Mouse (Mus musculus) adrenal gland, adult 8-10 months (tissue): ENCODE results near the gene Olfr96. TPM values are rescaled to one million over a fixed set of nuclear protein-coding genes. Genes with fewer than 3 reads are reported as not detected.
"Not testable (repeated sequence)": the region's sequence is repeated elsewhere in the genome, so short reads cannot be mapped to it uniquely, and the experiment has no call there.

ENCODE experiments used
- DNase-seq: peaks from one replicate; pipeline ENCODE4 v3.0.0; 2022
- total RNA-seq, 4 experiments: library from RNA; stranded (reverse); gene quantifications; 2 replicates each; pipeline ENCODE4 v1.2.4; 2022

Gene Olfr96
- not detected for total RNA-seq

GRCm38 (mm10) chr17:37219846-37220245 lies at the start of gene Olfr96:
Gene Olfr96 (plus strand): TSS chr17:37220146.
- no peak for DNase-seq

- no peak for DNase-seq
Measured at GRCm38 (mm10) chr17:37185474-37185873, 34.5 kb upstream of the Olfr96 start.

GRCm38 (mm10) chr17:37190711-37191110 lies 29.2 kb upstream of the Olfr96 start:
- peak; percentile 10 for DNase-seq

- no peak for DNase-seq
Measured at GRCm38 (mm10) chr17:37193032-37193431, 26.9 kb upstream of the Olfr96 start.

- no peak for DNase-seq
Measured at GRCm38 (mm10) chr17:37193656-37194055, 26.3 kb upstream of the Olfr96 start, which contains the start of gene Ubd. Gene Ubd (plus strand): TSS chr17:37193892.

- DNase-seq = no peak
Measured at GRCm38 (mm10) chr17:37194782-37195181, 25.2 kb upstream of the Olfr96 start.

- DNase-seq = no peak
Measured at GRCm38 (mm10) chr17:37196845-37197724, 22.9 kb upstream of the Olfr96 start.

- DNase-seq = no peak
Measured at GRCm38 (mm10) chr17:37200894-37201293, 19.1 kb upstream of the Olfr96 start, which contains the start of gene Olfr94. Gene Olfr94 (minus strand): TSS chr17:37200994.

GRCm38 (mm10) chr17:37203206-37203916 lies 16.6 kb upstream of the Olfr96 start:
- peak; percentile 57 for DNase-seq

GRCm38 (mm10) chr17:37203917-37204236 lies 16.1 kb upstream of the Olfr96 start:
- DNase-seq = no peak

- DNase-seq = no peak
Measured at GRCm38 (mm10) chr17:37210884-37211768, 8.8 kb upstream of the Olfr96 start.

- DNase-seq = no peak
Measured at GRCm38 (mm10) chr17:37213018-37213417, 6.9 kb upstream of the Olfr96 start, which contains the start of gene Olfr95. Gene Olfr95 (minus strand): TSS chr17:37213118.

- peak; percentile 9 for DNase-seq
Measured at GRCm38 (mm10) chr17:37218486-37218885, 1.5 kb upstream of the Olfr96 start.

- DNase-seq = no peak
Measured at GRCm38 (mm10) chr17:37221879-37222278, 1.9 kb downstream of the Olfr96 start.

- not testable (repeated sequence) for DNase-seq
Measured at GRCm38 (mm10) chr17:37237230-37237629, 17.3 kb downstream of the Olfr96 start, which contains the start of gene Olfr97. Gene Olfr97 (minus strand): TSS chr17:37237330.

GRCm38 (mm10) chr17:37242198-37242597 lies 22.3 kb downstream of the Olfr96 start:
- DNase-seq = no peak

GRCm38 (mm10) chr17:37246715-37247114 lies 26.8 kb downstream of the Olfr96 start:
- peak; percentile 8 for DNase-seq

GRCm38 (mm10) chr17:37249460-37249859 lies 29.5 kb downstream of the Olfr96 start:
- no peak for DNase-seq

GRCm38 (mm10) chr17:37250544-37250943 lies 30.6 kb downstream of the Olfr96 start:
- DNase-seq = no peak

GRCm38 (mm10) chr17:37263626-37264025 lies 43.7 kb downstream of the Olfr96 start, which contains the start of gene Olfr98:
Gene Olfr98 (minus strand): TSS chr17:37263749.
- DNase-seq = no peak

GRCm38 (mm10) chr17:37270058-37270701 lies 50.2 kb downstream of the Olfr96 start, which contains the start of gene H2-M3:
Gene H2-M3 (plus strand): TSS chr17:37270220.
- peak; percentile 84 for DNase-seq

GRCm38 (mm10) chr17:37270702-37271092 lies 50.8 kb downstream of the Olfr96 start:
- DNase-seq = peak; percentile 49
